Mouse (Mus musculus) kidney, embryonic 16.5 days (tissue): ENCODE measurements around the gene Pcgf2. TPM values are rescaled to one million over a fixed set of nuclear protein-coding genes. Genes with fewer than 3 reads are reported as not detected.

Experiments
- ATAC-seq: fragments of 200-750 bp; cut with Nextera tagmentation; 2 replicates; pipeline ENCODE4 v1.8.0; 2017; ENCODE audit warnings: moderate TSS enrichment; ENCODE audit not compliant: low FRiP score, low TSS enrichment
- H3K27ac ChIP-seq: fragments of 300-500 bp; sonication (generic); 2 replicates; pipeline ENCODE4 v1.5.1; 2014; ENCODE audit warnings: low read length
- H3K27me3 ChIP-seq: fragments of 300-500 bp; sonication (generic); 2 replicates; pipeline ENCODE4 v1.6.1; 2014; ENCODE audit warnings: low read length, control low read depth, mixed read lengths; ENCODE audit not compliant: insufficient read depth
- H3K36me3 ChIP-seq: fragments of 300-500 bp; sonication (generic); 2 replicates; pipeline ENCODE4 v1.6.1; 2014; ENCODE audit warnings: low read length, control low read depth, mixed read lengths; ENCODE audit not compliant: insufficient read depth
- H3K4me1 ChIP-seq: fragments of 300-500 bp; sonication (generic); 2 replicates; pipeline ENCODE4 v1.6.1; 2014; ENCODE audit warnings: low read length, control low read depth, mixed read lengths; ENCODE audit not compliant: insufficient read depth
- H3K4me2 ChIP-seq: fragments of 300-500 bp; sonication (generic); replicated peaks from 2 replicates; pipeline ENCODE4 v1.6.1; 2014; ENCODE audit warnings: low read depth, low read length
- H3K4me3 ChIP-seq: fragments of 300-500 bp; sonication (generic); 2 replicates; pipeline ENCODE4 v1.5.1; 2014; ENCODE audit warnings: mild to moderate bottlenecking, low read length
- H3K9ac ChIP-seq: fragments of 300-500 bp; sonication (generic); replicated peaks from 2 replicates; pipeline ENCODE4 v1.6.1; 2014; ENCODE audit warnings: low read length
- H3K9me3 ChIP-seq: fragments of 300-500 bp; sonication (generic); 2 replicates; pipeline ENCODE4 v1.6.1; 2016; ENCODE audit warnings: low read length, control low read depth
- WGBS: fragments of 180-500 bp; shearing (Covaris S2); extraction: QIAGEN DNeasy Blood & Tissue Kit; methylation state at CpG from one replicate; pipeline ENCODE4 v1.1.7; 2014; 5-methylcytosine and 5-hydroxymethylcytosine counted together
- polyA plus RNA-seq: library from polyadenylated mRNA; unstranded; fragments of >200 nt; fragmentation: Nextera tagmentation; extraction: Ambion mirVana; gene quantifications from 2 replicates; pipeline ENCODE4 v1.2.1, GENCODE M21; 2015

The Pcgf2 gene
- polyA plus RNA-seq, 1 experiment from 2014 or later, result 12.3 TPM

DNA sequence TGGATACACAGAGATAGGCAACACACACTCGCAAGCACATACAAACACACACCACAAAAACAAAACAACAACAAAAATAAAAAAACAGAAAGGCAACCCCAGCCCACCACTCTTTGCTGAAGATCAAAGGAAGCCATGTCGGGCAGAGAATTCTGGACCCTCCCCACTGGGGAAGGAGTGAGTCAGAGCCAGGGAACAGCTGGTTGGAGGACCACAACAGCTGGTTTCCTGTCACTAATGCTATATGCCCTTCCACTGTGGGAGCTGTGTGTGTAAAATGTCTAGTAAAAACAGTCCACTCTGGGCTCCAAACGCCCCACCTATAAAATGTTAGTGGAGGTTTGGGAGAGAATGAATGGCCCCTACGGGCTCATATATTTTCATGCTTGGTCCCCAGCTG, 21.0 kb upstream of the Pcgf2 start:
- no peak overlapping the region for H3K4me3 ChIP-seq
- H3K36me3 ChIP-seq, result peaks cover 69% of the 10 kb centered on the region
- no peaks in the 10 kb centered on the region for H3K4me1 ChIP-seq
- H3K27me3 ChIP-seq, result no peaks in the 10 kb centered on the region
- H3K9me3 ChIP-seq, result no peaks in the 10 kb centered on the region; the same call in 1 of the 2 replicates
- ATAC-seq, result no peak
- H3K9ac ChIP-seq, result no peak overlapping the region
- 87% methylated on average over 4 of the region's 4 CpGs for WGBS
- no peak overlapping the region for H3K27ac ChIP-seq
- H3K4me2 ChIP-seq, result no peak overlapping the region

DNA sequence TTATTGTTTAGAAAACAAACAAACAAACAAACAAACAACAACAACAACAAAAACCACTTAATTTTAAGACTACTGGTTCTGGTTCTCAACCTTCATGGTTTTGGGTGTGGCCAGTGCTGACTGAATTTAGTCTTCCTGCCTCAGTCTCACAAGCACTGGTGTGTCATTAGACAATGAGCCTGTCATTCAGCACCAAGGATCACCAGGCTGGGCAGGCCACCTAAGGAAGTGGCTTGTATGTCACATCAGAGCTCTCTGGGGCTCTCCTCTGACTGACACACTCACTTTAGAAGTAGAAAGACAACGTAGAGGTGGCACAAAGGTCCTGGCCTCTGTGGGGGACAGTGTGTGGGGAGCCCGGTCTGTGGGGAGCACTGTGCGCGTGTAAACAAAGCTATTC, 18.7 kb upstream of the Pcgf2 start:
- ATAC-seq, result no peak
- peaks cover 66% of the 10 kb centered on the region for H3K36me3 ChIP-seq
- no peak overlapping the region for H3K27ac ChIP-seq
- no peak overlapping the region for H3K4me3 ChIP-seq
- no peaks in the 10 kb centered on the region for H3K27me3 ChIP-seq
- H3K4me1 ChIP-seq, result no peaks in the 10 kb centered on the region
- no peak overlapping the region for H3K9ac ChIP-seq
- no peak overlapping the region for H3K4me2 ChIP-seq
- peaks cover 3% of the 10 kb centered on the region; the same call in 1 of the 2 replicates for H3K9me3 ChIP-seq
- 82% methylated on average over 4 of the region's 4 CpGs for WGBS

DNA sequence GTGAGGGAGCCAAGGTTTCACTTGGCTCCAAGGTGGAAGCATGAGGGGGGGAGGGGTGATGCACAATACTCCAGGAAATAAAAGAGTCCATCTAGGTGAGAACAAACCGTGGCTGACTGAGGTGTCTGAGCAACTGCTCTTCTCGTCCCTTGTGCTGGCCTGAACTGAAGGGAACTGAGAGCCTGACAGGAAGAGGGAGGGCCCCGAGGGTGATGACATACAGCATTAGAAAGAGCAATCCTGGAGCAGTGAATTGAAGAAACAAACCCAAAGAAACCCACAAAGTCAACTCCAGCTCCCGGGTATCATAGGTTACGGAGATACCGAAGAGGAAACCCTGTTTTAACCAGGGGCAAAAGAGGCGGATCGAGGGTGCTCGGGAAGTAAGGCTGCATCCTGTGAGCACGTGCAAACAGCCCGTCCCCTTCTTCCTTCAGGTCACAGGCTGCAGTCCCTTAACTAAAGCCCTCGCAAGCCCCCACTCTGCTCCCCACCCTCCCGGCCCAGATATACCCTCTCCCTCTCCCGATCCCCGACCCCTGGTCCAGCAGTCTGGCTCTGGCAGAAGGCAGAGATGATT, 18.1 kb upstream of the Pcgf2 start:
- 73% methylated on average over 15 of the region's 15 CpGs for WGBS
- no peak overlapping the region for H3K4me2 ChIP-seq
- H3K27ac ChIP-seq, result no peak overlapping the region
- no peak overlapping the region for H3K4me3 ChIP-seq
- ATAC-seq, result no peak
- H3K9ac ChIP-seq, result no peak overlapping the region
- H3K4me1 ChIP-seq, result no peaks in the 10 kb centered on the region
- peaks cover 3% of the 10 kb centered on the region; the same call in 1 of the 2 replicates for H3K9me3 ChIP-seq
- H3K36me3 ChIP-seq, result peaks cover 69% of the 10 kb centered on the region
- no peaks in the 10 kb centered on the region for H3K27me3 ChIP-seq

DNA sequence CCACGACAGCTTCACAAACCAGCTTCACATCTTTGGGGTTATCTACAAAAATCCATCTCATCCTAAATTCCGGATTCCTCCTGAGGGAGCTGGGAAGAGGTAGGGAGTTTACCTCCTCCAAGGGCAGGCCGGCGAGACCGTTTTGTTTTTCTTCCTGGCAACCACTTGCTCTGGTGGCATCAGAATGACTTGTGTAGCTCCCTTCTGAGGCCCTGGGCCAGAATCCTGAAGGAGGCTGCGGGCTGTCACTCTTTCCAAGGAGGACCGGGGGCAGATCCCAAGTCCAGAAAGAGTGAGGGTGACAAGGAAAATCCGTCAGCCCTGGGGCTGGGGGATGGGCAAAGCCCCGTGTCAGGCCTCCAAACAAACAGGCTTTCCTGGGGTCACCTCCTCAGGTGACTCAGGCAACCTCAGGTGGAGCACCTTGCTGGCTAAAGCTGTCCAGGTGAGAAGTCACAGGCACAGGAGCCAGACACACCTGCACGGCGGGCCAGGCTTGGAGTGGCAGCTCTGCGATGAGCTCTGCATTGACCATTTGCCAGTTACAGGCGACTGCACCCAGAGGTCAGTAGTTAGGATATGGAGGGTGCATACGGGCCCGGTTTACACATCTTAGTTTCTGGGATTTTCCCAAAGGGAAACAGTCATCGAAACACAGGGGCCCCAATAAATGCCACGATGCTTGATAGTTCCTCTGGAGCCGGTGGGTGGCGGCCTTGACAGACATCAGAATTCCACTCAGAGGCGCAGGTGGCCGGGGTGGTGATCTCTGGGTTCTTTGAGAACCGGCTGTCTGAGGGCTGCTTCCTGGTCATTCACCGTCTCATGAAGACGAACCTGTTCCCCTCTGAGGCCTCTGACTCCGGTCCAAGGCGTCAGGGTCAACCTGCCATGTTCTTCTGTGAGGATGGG, 17.3 kb upstream of the Pcgf2 start:
- no peak for ATAC-seq
- Histone ChIP-seq H3K9ac (no peak overlapping the region), H3K27me3 (no peaks in the 10 kb centered on the region), H3K27ac (no peak overlapping the region), H3K36me3 (peaks cover 69% of the 10 kb centered on the region), H3K4me3 (no peak overlapping the region), H3K4me1 (no peaks in the 10 kb centered on the region), H3K9me3 (peaks cover 3% of the 10 kb centered on the region; the same call in 1 of the 2 replicates), H3K4me2 (no peak overlapping the region)
- 82% methylated on average over 26 of the region's 26 CpGs for WGBS

DNA sequence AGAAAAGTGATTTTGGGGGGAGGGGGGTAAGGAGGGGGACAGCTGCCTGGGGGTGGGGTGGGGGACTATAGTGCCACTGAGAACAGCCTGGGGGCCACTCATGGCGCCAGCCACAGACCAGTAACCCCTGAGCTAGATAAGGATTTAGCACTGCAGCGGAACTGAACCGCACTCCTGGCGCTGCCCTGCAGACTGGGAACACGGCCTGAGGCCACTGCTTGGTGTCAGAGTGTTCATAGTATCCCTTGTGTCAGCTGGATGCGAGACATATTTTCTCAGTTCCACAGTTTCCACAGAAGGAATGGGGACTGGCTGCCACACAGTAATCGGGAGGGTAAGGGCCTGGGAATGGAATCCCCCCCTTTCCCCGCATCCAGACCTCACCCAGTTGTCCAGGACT, 15.7 kb upstream of the Pcgf2 start:
- H3K27ac ChIP-seq, result no peak overlapping the region
- no peak overlapping the region for H3K4me2 ChIP-seq
- WGBS, result 87% methylated on average over 8 of the region's 8 CpGs
- no peak overlapping the region for H3K4me3 ChIP-seq
- H3K9ac ChIP-seq, result no peak overlapping the region
- peaks cover 63% of the 10 kb centered on the region for H3K36me3 ChIP-seq
- H3K4me1 ChIP-seq, result no peaks in the 10 kb centered on the region
- H3K27me3 ChIP-seq, result no peaks in the 10 kb centered on the region
- H3K9me3 ChIP-seq, result 0 out of 2 replicates have a peak, but pooled peaks cover 3% of the 10 kb centered on the region
- no peak for ATAC-seq

DNA sequence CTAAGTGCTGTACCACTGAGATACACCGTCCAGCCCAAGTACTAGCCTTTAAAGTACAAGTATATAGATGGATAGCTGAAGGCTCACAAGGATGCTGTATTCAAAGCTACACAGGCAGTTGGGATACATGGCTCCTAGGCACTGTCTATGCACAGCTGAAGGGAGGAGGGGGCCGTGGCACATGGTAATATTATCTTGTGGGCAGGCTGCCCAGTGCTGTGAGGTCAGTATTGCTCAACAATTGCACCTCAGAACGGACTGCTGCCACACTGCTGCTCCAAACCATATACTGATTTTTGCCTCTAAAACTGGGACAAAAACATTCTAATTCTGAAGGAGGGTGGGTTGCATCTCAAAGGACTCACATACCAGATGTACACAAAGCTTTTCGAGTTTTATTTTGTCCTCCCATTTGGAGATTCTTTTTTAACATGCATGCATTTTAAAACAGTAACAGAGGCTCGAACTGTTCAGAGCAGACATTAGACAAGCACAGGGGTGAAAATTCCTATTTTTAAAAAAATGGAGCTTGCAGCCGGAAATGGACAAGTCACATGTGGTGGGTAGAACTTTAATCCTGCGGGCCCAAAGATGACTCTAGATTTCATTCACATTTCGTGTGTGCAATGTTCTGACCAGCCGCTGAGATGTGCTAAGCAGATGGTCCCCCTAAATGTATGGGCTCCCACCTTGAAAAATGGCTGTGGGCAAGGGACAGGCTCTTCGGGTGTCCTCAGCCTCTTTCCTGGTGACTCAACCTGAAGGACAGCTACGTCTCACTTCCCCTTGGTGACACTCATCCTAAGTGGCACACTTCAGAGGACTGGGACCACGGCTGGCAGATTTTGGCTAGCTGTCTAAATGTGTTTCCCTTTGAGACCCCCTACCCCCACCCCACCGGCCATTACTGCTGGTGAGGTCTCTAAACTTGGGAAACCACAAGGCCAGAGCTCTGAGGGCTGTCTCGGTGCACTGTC, 14.8 kb upstream of the Pcgf2 start:
- H3K36me3 ChIP-seq, result peaks cover 55% of the 10 kb centered on the region

DNA sequence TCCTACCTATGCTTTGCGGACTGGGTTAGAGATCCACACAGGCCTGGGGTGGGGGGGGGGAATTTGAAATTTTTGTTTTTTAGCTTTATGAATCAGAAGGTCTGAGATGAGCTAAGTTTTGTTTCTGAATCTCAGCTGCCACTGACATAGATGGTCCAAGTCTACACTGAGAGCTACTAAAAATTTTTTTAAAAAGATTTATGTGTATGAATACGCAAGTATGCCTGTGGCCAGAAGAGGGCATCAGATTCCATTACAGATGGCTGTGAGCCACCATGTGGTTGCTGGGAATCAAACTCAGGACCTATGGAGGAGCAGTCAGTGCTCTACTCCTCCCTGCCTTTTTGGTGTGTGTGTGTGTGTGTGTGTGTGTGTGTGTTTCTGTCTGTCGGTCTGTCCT, 14.1 kb upstream of the Pcgf2 start:
- peaks cover 47% of the 10 kb centered on the region for H3K36me3 ChIP-seq
- WGBS, result 94% methylated on average over 3 of the region's 3 CpGs
- H3K27me3 ChIP-seq, result no peaks in the 10 kb centered on the region
- no peak overlapping the region for H3K27ac ChIP-seq
- H3K4me1 ChIP-seq, result no peaks in the 10 kb centered on the region
- no peak overlapping the region for H3K4me2 ChIP-seq
- H3K4me3 ChIP-seq, result no peak overlapping the region
- H3K9ac ChIP-seq, result no peak overlapping the region
- no peak for ATAC-seq
- H3K9me3 ChIP-seq, result 0 out of 2 replicates have a peak, but pooled peaks cover 3% of the 10 kb centered on the region

More for the DNA sequence above, 14.8 kb upstream of the Pcgf2 start:
- ATAC-seq, result no peak
- H3K9me3 ChIP-seq, result 0 out of 2 replicates have a peak, but pooled peaks cover 3% of the 10 kb centered on the region
- H3K4me1 ChIP-seq, result no peaks in the 10 kb centered on the region
- no peaks in the 10 kb centered on the region for H3K27me3 ChIP-seq
- WGBS, result 85% methylated on average over 14 of the region's 14 CpGs
- H3K4me3 ChIP-seq, result no peak overlapping the region
- no peak overlapping the region for H3K4me2 ChIP-seq
- H3K9ac ChIP-seq, result no peak overlapping the region
- H3K27ac ChIP-seq, result no peak overlapping the region

DNA sequence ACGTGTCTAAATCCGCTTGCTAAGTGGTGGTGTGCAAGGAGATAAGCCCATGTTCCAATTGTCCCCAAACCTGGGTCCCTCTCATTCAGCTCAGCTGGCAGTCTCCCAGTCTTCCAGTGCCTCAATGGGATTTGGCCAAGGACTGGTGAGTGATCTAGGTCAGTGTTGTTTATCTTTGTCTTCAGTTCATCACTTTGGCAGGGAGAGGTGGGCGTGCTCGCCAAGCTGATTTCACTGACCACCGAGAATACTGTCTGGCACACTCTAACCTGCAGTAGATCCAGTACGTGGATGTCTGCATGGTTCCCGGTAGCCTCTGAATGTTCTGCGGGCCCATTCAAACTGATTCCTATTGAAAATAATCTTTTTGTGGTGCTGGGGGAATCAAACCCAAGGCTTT, 13.6 kb upstream of the Pcgf2 start:
- peaks cover 43% of the 10 kb centered on the region for H3K36me3 ChIP-seq
- no peak overlapping the region for H3K4me3 ChIP-seq
- no peak overlapping the region for H3K9ac ChIP-seq
- H3K27ac ChIP-seq, result no peak overlapping the region
- no peaks in the 10 kb centered on the region for H3K4me1 ChIP-seq
- H3K9me3 ChIP-seq, result 0 out of 2 replicates have a peak, but pooled peaks cover 3% of the 10 kb centered on the region
- no peak for ATAC-seq
- 85% methylated on average over 8 of the region's 8 CpGs for WGBS
- H3K27me3 ChIP-seq, result no peaks in the 10 kb centered on the region
- no peak overlapping the region for H3K4me2 ChIP-seq

DNA sequence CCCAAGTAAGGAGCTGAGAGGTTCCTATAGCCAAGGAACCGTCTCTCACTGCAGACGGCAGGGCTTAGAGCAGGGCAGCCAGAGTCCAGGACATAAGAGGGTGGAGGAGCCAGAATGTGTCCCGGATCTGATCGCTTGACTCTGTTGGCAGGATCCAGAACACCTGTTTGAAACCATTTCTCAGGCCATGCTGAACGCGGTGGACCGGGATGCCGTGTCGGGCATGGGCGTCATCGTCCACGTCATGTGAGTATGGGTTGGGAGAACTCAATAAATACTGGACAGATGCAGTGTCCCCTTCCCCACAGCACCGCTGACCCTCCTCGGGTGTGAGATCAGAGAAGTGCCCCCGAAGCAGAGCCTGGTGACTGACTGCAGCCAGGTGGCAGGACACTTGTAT, 12.0 kb upstream of the Pcgf2 start:
- no peak for ATAC-seq
- Histone ChIP-seq H3K9ac (no peak overlapping the region), H3K4me2 (no peak overlapping the region), H3K27ac (peak overlapping the region; percentile 50; the same call in 1 of the 2 replicates), H3K9me3 (0 out of 2 replicates have a peak, but pooled peaks cover 3% of the 10 kb centered on the region), H3K36me3 (peaks cover 43% of the 10 kb centered on the region), H3K4me3 (no peak overlapping the region), H3K27me3 (no peaks in the 10 kb centered on the region), H3K4me1 (no peaks in the 10 kb centered on the region)
- 91% methylated on average over 15 of the region's 15 CpGs for WGBS
